Mouse (Mus musculus) lung, postnatal 0 days (tissue): ENCODE data around the gene B4galnt1.

Experiments
- CTCF ChIP-seq: IDR thresholded peaks from 2 replicates; pipeline ENCODE4 v1.5.1; 2016; ENCODE audit warnings: antibody characterized with exemption, mild to moderate bottlenecking
- EP300 ChIP-seq: IDR thresholded peaks from 2 replicates; pipeline ENCODE4 v1.6.1; 2016; ENCODE audit warnings: antibody characterized with exemption, mild to moderate bottlenecking, control low read depth

GRCm38 (mm10) chr10:127176756-127177155 is 11.7 kb downstream of the B4galnt1 start:
- TF ChIP-seq EP300 (no peak), CTCF (no peak)
